Mouse (Mus musculus): ENCODE measurements around the gene Gm27179. TPM values are rescaled to one million over a fixed set of nuclear protein-coding genes. Genes with fewer than 3 reads are reported as not detected.
"Not testable (repeated sequence)": the region's sequence is repeated elsewhere in the genome, so short reads cannot be mapped to it uniquely, and the experiment has no call there.

Gene Gm27179
- polyA plus RNA-seq, 1 experiment from 2014 or later: not detected

DNA sequence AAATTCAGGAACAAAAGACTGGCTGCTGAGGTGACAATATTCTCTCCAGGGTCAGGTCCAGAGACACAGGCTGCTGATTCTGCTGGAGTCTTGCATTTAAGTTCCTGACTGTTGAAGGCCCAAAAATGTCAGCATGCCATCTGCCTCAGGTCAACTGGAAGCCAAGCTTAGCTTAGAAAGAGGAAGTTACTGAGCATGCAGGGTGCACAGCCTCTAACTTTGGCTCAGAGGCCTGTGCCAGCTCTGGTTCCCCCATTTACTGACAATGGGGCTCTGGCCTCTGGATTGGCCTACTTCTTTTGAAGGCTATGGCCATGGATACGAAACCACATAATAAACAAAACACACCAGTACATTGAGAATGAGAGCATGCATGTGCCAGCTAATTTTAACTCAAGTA is 5.3 kb downstream of the Gm27179 start:
- H3K36me3 ChIP-seq (replicated peaks); H3K4me2 ChIP-seq; H3K9me3 ChIP-seq; H3K4me1 ChIP-seq; H3K27me3 ChIP-seq (replicated peaks); H3K27ac ChIP-seq; ATAC-seq (replicated peaks); H3K9ac ChIP-seq; H3K4me3 ChIP-seq: not testable (repeated sequence)
- WGBS: no CpG with 5 or more reads among the region's 1 CpGs

DNA sequence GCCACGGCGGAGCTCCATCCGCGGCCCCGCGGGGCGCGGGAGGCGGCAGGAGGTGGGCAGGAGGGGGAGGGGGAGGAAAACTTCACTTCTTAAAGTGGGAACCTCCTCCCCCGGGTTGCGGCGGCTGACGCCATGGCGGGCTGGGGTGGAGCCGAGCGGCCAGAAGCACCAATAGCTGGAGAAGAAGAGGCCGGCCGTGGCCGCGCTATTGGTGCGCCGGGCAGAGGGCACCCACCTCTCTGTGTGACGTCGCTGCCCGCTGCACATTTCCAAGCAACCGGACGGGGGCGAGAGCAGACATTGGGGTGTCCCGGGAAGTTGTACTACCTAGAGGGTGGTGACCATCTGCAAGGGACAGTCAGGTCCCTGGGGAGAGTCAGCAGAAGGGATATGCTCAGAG is 9.2 kb downstream of the Gm27179 start, which contains the start of gene Gm16867:
Gene Gm16867 (minus strand): TSS at position 189 of the 400 bp plus-strand sequence.
- not testable (repeated sequence) for H3K4me1 ChIP-seq; H3K27ac ChIP-seq; H3K36me3 ChIP-seq (replicated peaks); H3K9ac ChIP-seq; H3K4me2 ChIP-seq; H3K4me3 ChIP-seq; H3K9me3 ChIP-seq; H3K27me3 ChIP-seq (replicated peaks)
- WGBS: no CpG with 5 or more reads among the region's 29 CpGs
- peak; percentile 99 for ATAC-seq (replicated peaks)

DNA sequence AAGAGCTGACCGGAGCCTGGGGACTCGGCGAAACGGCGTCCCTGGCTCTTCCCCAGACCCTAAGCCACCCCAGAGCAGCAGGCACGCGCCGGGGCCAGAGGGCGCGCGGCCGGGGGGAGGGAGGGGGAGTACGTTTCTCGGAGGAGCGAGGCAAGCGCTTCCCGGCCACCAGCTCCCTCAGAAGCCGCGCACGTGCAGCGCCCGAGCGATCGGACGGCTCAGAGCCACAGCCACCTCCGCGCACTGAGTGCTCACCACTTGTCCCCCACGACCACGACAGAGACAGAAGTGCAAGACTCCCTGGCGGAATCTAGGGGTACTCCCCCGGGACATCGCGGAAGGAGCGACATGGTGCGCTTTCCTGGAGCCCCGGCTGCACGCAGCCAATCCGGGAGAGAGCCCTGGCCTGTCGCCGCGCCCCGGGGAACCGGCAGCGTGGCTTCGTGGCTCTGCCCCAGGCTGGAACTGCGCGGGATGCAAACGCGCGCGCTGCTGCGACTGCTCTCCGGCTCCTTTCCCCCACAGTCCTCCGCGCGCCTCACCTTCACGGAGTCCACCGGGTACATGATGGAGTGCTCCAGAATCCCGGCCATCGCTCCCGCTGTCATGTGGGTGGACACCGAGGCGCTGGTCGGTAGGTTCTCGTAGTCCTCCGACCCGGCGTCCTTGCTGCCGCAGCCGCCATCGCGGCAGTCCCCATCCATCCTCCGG is 9.8 kb downstream of the Gm27179 start:
- not testable (repeated sequence) for H3K36me3 ChIP-seq (replicated peaks); H3K4me3 ChIP-seq; H3K27ac ChIP-seq; H3K4me1 ChIP-seq; H3K4me2 ChIP-seq; H3K9ac ChIP-seq; H3K9me3 ChIP-seq; H3K27me3 ChIP-seq (replicated peaks)
- WGBS: no CpG with 5 or more reads among the region's 73 CpGs
- ATAC-seq (replicated peaks): peak; percentile 82

DNA sequence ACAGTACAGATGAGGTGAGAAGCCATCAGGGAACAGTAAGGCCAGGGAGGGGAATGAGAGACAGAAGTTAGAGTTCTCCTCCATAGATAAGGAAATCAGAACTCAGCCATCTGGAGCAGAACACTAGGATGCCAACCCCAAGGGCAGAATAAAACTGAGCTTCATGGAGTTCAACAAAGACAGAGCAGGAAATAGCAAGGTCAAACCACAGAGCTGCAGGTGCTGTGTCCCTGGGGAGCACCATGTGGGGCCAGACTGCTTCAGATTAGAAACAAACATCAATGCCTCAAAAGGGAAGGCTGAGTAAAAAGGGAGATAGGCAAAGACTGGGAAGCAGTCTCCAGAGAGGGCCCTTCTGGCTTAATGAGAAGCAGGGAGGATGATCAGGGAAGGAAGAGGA is 16.1 kb downstream of the Gm27179 start:
- not testable (repeated sequence) for H3K27me3 ChIP-seq (replicated peaks); H3K4me1 ChIP-seq; ATAC-seq (replicated peaks); H3K4me2 ChIP-seq; H3K27ac ChIP-seq; H3K9ac ChIP-seq; H3K9me3 ChIP-seq; H3K4me3 ChIP-seq; H3K36me3 ChIP-seq (replicated peaks)

DNA sequence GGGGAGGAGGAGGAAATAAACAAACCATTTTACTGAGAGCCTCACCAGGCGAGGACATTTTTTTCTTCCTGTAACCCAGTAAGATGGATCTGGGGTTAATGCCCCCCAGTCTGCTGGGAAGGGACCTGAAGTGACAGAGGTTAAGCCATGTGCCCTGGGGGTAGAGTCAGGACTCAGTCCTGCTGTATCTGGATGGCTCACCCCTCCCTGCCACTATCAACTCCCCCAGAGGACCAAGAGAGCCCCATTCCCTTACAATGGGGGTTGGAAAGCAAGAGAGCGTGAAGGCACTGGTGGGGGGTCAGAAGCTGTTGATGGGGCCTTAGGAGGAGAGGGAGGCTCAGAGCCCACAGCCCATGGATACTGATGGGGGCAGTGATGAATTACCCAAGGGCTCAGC is 17.4 kb downstream of the Gm27179 start:
- H3K4me3 ChIP-seq; H3K4me2 ChIP-seq; H3K27me3 ChIP-seq (replicated peaks); H3K4me1 ChIP-seq; H3K9ac ChIP-seq; H3K9me3 ChIP-seq; H3K36me3 ChIP-seq (replicated peaks); H3K27ac ChIP-seq; ATAC-seq (replicated peaks): not testable (repeated sequence)
- no CpG with 5 or more reads among the region's 2 CpGs for WGBS

DNA sequence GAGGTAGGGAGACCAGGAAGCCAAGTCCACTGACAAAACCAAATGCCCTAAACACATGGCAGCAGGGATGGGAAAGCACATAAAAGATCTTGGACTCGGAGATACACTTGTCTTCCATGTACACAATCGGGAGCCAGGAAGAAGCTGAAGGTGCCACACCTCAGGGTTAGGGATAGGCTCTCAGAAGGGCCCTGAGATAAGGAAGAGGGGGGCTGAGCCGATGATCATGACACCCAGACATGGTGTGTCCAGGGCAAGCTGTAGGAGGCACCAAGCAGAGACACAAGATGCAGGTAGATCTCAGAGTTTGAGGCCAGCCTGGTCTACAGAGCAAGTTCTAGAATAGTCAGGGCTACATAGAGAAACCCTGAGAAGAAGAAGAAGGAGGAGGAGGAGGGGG is 17.8 kb downstream of the Gm27179 start:
- not testable (repeated sequence) for H3K27ac ChIP-seq; H3K4me2 ChIP-seq; H3K9me3 ChIP-seq; ATAC-seq (replicated peaks); H3K9ac ChIP-seq; H3K4me3 ChIP-seq; H3K27me3 ChIP-seq (replicated peaks); H3K36me3 ChIP-seq (replicated peaks); H3K4me1 ChIP-seq
- WGBS: no CpG with 5 or more reads among the region's 3 CpGs

GRCm38 (mm10) chr14:69488001-69488400 is 24.3 kb downstream of the Gm27179 start:
- not testable (repeated sequence) for ATAC-seq (replicated peaks)
- WGBS: no CpG with 5 or more reads among the region's 10 CpGs

GRCm38 (mm10) chr14:69485466-69486135 is 26.7 kb downstream of the Gm27179 start:
- H3K9ac ChIP-seq; H3K27me3 ChIP-seq (replicated peaks); H3K36me3 ChIP-seq (replicated peaks); H3K4me3 ChIP-seq; H3K4me2 ChIP-seq; H3K4me1 ChIP-seq; H3K27ac ChIP-seq; ATAC-seq (replicated peaks); H3K9me3 ChIP-seq: not testable (repeated sequence)
- no CpG with 5 or more reads among the region's 18 CpGs for WGBS

More at GRCm38 (mm10) chr14:69488001-69488400, 24.3 kb downstream of the Gm27179 start:
- not testable (repeated sequence) for H3K36me3 ChIP-seq (replicated peaks); H3K4me2 ChIP-seq; H3K27me3 ChIP-seq (replicated peaks); H3K9ac ChIP-seq; H3K9me3 ChIP-seq; H3K27ac ChIP-seq; H3K4me3 ChIP-seq; H3K4me1 ChIP-seq

- not testable (repeated sequence) for H3K9ac ChIP-seq; H3K4me1 ChIP-seq; ATAC-seq (replicated peaks); H3K36me3 ChIP-seq (replicated peaks); H3K27ac ChIP-seq; H3K27me3 ChIP-seq (replicated peaks); H3K9me3 ChIP-seq; H3K4me2 ChIP-seq; H3K4me3 ChIP-seq
- no CpG with 5 or more reads among the region's 11 CpGs for whole genome bisulfite sequencing
Observed at GRCm38 (mm10) chr14:69473941-69474646, 38.3 kb downstream of the Gm27179 start.

GRCm38 (mm10) chr14:69473322-69473721 is 39.0 kb downstream of the Gm27179 start:
- not testable (repeated sequence) for H3K27me3 ChIP-seq (replicated peaks); H3K4me1 ChIP-seq; ATAC-seq (replicated peaks); H3K9me3 ChIP-seq; H3K27ac ChIP-seq; H3K4me2 ChIP-seq; H3K9ac ChIP-seq; H3K36me3 ChIP-seq (replicated peaks); H3K4me3 ChIP-seq
- no CpG with 5 or more reads among the region's 2 CpGs for WGBS

DNA sequence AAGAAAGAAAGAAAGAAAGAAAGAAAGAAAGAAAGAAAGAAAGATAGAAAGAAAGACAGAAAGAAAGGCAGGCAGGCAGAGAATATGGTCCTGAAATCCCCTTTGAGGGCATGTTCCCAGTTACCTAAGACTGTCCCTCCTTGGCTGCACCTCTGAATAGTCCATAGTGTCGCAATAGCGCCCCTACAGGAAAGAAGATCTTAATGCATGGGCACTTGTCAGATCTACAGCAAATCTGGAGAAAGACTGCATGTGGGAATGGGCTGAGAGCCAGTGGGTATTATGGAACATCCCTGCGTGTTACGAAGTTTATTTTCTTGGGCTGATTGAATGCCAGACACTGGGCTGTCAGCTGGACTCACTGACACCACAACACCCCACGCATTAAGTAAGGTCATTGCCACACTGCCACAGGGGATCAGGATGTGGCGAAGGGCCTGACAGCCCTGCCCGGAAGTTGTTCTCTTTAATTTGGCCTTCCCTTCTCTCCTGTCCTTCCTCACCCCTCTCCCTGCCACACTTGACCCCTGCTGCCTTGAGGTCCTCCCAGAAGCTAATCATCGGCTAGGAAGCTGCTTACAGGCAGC is 42.1 kb downstream of the Gm27179 start:
- H3K9ac ChIP-seq; H3K4me3 ChIP-seq; H3K4me2 ChIP-seq; H3K36me3 ChIP-seq (replicated peaks); H3K4me1 ChIP-seq; H3K27me3 ChIP-seq (replicated peaks); H3K27ac ChIP-seq; ATAC-seq (replicated peaks); H3K9me3 ChIP-seq: not testable (repeated sequence)
- no CpG with 5 or more reads among the region's 8 CpGs for WGBS

GRCm38 (mm10) chr14:69467612-69468366 is 44.6 kb downstream of the Gm27179 start:
- H3K27ac ChIP-seq; H3K9me3 ChIP-seq; H3K27me3 ChIP-seq (replicated peaks); H3K4me1 ChIP-seq; H3K4me3 ChIP-seq; H3K36me3 ChIP-seq (replicated peaks); ATAC-seq (replicated peaks); H3K4me2 ChIP-seq; H3K9ac ChIP-seq: not testable (repeated sequence)
- WGBS: no CpG with 5 or more reads among the region's 17 CpGs

All from midbrain, embryonic 15.5 days (tissue).